Mouse (Mus musculus): ENCODE measurements around the gene Ttll7.

Ttll7 gene

DNA sequence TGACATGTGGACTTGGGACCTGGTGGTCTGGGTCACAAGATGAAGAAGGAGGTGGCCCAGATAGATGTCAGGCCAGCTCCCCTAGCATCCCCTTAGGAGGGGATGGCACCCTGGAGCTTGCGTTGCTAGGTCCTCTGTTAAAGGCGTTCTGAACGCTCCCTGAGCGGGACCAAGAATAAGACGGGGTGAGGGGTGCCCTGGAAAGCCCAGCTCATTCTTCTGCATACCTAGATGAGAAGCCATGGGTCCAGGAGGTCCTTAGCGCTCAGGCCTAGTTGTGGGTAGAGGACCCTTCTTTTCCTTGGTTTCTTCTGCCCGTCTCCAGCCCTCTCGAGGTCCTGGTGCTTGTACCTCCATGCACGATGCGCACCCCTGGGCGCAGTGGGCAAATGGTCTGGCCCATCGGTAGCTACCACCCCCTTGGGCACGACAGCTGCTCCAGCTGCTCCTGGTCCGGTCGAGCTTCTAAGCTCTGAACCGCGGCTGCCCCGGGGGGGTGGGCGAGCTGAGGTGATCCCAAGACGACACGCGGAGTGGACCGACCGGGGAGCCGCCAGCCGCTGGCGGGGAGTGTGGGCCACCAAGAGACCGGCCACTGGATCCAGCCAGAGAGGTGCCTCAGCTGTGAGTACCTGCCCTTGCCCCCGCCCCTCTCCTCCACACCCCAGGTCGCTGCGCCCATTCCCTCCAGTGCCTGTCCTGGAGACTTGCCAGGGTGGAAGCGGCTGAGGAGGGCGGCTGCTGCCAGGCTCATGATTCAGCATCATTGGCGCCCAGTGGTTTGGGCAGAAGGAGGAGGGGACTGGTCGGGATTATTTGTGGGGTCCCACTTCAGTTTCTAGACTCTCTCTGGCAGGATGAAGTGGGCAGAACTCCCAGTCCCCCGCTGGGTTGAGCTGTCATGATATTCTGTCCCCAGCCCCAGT is at the start of gene Ttll7:
Gene Ttll7 (plus strand): TSS at position 402 of the 926 bp plus-strand sequence.
- Histone ChIP-seq H3K36me3 (ENCODE audit: insufficient read depth, low read length) (no peaks in the 10 kb centered on the region), H3K4me3 (replicated peaks; ENCODE audit: low read length) (peak within 1 kb of the TSS; percentile 84), H3K27me3 (ENCODE audit: insufficient read depth, low read length) (peaks cover 10% of the 10 kb centered on the region), H3K9me3 (ENCODE audit: low read length) (no peaks in the 10 kb centered on the region), H3K4me1 (replicated peaks; ENCODE audit: low read depth, low read length) (peaks cover 10% of the 10 kb centered on the region)
- no peak for TF ChIP-seq CTCF (conservative IDR thresholded peaks at IDR 0.05; ENCODE audit: low read length)
- TF ChIP-seq NANOG (IDR thresholded peaks at IDR 0.05; ENCODE audit: borderline replicate concordance, low read length), result no peak
- TF ChIP-seq POU5F1 (IDR thresholded peaks at IDR 0.05; ENCODE audit: borderline replicate concordance, low read length), result no peak

DNA sequence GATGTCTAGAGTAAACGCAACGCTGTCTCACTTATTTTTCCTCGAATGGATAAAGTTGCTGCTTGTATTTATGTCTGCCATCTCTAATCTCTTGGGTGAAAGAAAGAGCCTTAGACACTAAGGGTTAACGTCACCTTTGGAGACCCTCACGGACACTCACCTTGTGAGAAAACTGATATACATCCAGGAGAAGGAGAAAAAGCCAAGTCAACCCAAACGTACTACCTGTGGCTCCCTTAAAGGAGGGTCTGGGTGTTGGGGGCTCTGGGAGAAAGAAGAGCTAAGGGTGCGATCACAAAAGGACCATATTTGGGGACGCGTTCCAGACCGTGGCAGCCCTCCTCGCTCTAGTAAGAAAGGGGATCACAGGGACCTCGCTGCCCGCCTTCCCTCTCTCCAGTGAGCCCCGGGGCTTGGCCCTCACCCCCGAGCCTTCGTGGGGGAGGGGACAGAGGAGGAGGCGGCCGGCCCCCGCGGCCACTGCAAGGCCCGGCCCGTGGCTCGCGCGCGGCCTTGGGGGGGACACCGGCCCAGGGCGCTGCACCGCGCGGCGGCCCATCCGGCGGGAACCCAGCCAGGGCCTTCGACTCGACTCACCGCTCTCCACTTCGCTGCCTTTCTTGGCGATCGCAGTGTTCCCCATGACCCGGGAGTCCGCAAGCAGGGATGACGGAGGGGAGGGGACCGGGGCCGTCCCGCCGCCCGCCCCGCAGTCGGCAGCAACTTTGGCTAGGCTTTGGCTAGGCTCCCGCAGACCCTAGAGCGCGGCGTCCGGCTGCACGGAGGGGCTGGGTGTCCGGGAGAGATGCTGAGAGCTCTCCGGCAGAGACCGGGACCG is 39.9 kb upstream of the Ttll7 start:
- no peak for TF ChIP-seq NANOG (IDR thresholded peaks at IDR 0.05; ENCODE audit: borderline replicate concordance, low read length)
- no peak for TF ChIP-seq CTCF (conservative IDR thresholded peaks at IDR 0.05; ENCODE audit: low read length)
- no peak for TF ChIP-seq POU5F1 (IDR thresholded peaks at IDR 0.05; ENCODE audit: borderline replicate concordance, low read length)
- Histone ChIP-seq H3K4me1 (replicated peaks; ENCODE audit: low read depth, low read length) (peaks cover 12% of the 10 kb centered on the region; the same call in 1 of the 2 replicates), H3K27me3 (ENCODE audit: insufficient read depth, low read length) (no peaks in the 10 kb centered on the region), H3K9me3 (ENCODE audit: low read length) (no peaks in the 10 kb centered on the region), H3K36me3 (ENCODE audit: insufficient read depth, low read length) (no peaks in the 10 kb centered on the region), H3K4me3 (replicated peaks; ENCODE audit: low read length) (peak overlapping the region; percentile 95)

DNA sequence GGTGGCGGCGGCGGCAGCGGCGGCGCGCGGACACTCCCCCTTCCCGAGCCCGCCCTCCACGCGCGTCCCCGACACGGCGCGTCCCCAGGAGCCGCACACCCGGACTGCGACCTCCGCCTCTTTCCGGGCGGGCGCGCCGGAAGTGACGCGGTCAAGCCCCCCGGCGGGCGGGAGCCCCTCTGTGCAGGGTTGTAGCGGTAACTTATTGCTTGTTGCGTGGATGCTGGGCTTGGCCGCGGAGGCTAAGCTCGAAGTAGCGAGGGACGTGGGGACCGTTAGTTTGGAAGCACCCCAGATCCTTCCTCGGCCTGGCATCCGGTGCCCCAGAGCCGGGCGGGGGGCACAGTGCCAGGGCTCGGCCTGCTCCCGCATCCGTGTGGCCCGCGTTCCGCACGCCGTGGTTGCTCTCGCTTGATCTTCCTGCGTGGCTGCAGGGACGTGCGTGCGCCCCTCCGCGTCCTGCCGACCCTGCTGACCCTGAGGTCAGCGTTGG is 39.2 kb upstream of the Ttll7 start, which contains the start of gene Prkacb:
Gene Prkacb (minus strand): TSS at position 90 of the 493 bp plus-strand sequence.
- Histone ChIP-seq H3K9me3 (ENCODE audit: low read length) (no peaks in the 10 kb centered on the region), H3K4me3 (replicated peaks; ENCODE audit: low read length) (peak within 1 kb of the TSS; percentile 95), H3K27me3 (ENCODE audit: insufficient read depth, low read length) (no peaks in the 10 kb centered on the region), H3K36me3 (ENCODE audit: insufficient read depth, low read length) (no peaks in the 10 kb centered on the region), H3K4me1 (replicated peaks; ENCODE audit: low read depth, low read length) (peaks cover 12% of the 10 kb centered on the region; the same call in 1 of the 2 replicates)
- no peak for TF ChIP-seq CTCF (conservative IDR thresholded peaks at IDR 0.05; ENCODE audit: low read length)
- no peak for TF ChIP-seq POU5F1 (IDR thresholded peaks at IDR 0.05; ENCODE audit: borderline replicate concordance, low read length)
- no peak for TF ChIP-seq NANOG (IDR thresholded peaks at IDR 0.05; ENCODE audit: borderline replicate concordance, low read length)

DNA sequence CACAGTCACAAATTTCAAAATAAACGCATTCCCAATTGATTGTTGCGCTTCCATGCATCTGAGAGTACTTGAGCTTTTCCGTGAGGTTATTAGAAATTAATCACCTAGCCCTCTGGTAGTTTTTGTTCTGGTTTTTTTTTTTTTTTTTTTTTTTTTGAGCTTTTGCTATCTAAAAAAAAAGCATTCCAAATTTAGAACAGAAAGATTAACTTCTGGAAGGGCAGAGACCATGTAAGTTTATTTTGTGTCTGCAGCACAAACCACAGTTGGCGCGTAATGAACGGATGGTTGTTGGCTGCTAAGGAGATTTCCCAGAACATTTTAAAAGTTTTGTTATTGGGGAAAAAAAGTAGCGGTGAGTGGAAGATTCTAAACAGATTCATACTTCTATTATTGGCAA is 38.5 kb upstream of the Ttll7 start:
- H3K4me3 ChIP-seq (replicated peaks; ENCODE audit: low read length), result peak overlapping the region; percentile 95
- TF ChIP-seq POU5F1 (IDR thresholded peaks at IDR 0.05; ENCODE audit: borderline replicate concordance, low read length), result no peak
- TF ChIP-seq NANOG (IDR thresholded peaks at IDR 0.05; ENCODE audit: borderline replicate concordance, low read length), result no peak
- TF ChIP-seq CTCF (conservative IDR thresholded peaks at IDR 0.05; ENCODE audit: low read length), result no peak
- no peaks in the 10 kb centered on the region for H3K9me3 ChIP-seq (ENCODE audit: low read length)
- H3K4me1 ChIP-seq (replicated peaks; ENCODE audit: low read depth, low read length), result peaks cover 12% of the 10 kb centered on the region; the same call in 1 of the 2 replicates
- H3K36me3 ChIP-seq (ENCODE audit: insufficient read depth, low read length), result no peaks in the 10 kb centered on the region
- no peaks in the 10 kb centered on the region for H3K27me3 ChIP-seq (ENCODE audit: insufficient read depth, low read length)

DNA sequence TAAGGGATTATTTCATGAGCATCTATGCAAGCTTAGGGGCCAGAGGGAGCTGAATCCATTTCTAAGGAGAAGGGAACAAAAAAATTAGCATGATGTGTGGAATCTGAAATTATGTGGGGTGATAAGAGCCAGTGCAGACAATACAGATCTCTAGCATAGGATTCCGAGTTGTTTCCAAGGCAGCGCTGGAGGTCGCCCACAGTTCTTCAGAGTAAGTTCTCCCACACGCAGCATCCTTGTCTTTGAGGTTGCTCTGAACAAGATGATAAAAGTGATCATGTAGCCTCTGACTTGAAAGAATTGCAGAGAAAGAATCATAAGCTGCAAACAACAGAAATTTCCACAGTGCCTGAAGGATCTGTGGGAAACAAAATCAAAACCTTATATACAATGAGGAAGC is 31.4 kb upstream of the Ttll7 start:
- TF ChIP-seq CTCF (conservative IDR thresholded peaks at IDR 0.05; ENCODE audit: low read length), result no peak
- TF ChIP-seq NANOG (IDR thresholded peaks at IDR 0.05; ENCODE audit: borderline replicate concordance, low read length), result no peak
- TF ChIP-seq POU5F1 (IDR thresholded peaks at IDR 0.05; ENCODE audit: borderline replicate concordance, low read length), result no peak
- Histone ChIP-seq H3K4me3 (replicated peaks; ENCODE audit: low read length) (no peak overlapping the region), H3K4me1 (replicated peaks; ENCODE audit: low read depth, low read length) (no peaks in the 10 kb centered on the region), H3K9me3 (ENCODE audit: low read length) (no peaks in the 10 kb centered on the region), H3K27me3 (ENCODE audit: insufficient read depth, low read length) (no peaks in the 10 kb centered on the region), H3K36me3 (ENCODE audit: insufficient read depth, low read length) (no peaks in the 10 kb centered on the region)

DNA sequence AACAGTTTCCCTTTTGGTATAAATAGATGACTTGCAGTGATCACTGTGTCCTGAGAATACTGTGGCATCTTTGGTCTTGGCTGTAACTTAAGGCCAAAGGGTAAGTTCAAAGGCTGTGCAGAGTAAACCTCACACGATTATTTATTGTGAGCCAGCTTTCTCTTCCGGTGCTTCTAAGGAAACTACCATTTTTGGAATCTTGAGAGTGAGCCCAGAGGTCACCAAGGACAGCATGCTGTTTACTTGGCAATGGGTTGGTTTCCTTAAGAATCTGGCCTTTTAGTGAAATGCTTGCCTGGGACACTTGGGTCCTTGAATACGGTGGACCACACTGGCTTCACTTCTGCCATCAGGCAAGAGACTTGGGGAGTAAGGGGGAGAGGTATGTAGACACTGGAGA is 9.4 kb upstream of the Ttll7 start:
- H3K36me3 ChIP-seq (ENCODE audit: insufficient read depth, low read length), result no peaks in the 10 kb centered on the region
- no peaks in the 10 kb centered on the region for H3K9me3 ChIP-seq (ENCODE audit: low read length)
- H3K4me3 ChIP-seq (replicated peaks; ENCODE audit: low read length), result no peak overlapping the region
- H3K4me1 ChIP-seq (replicated peaks; ENCODE audit: low read depth, low read length), result no peaks in the 10 kb centered on the region
- TF ChIP-seq NANOG (IDR thresholded peaks at IDR 0.05; ENCODE audit: borderline replicate concordance, low read length) (no peak), CTCF (conservative IDR thresholded peaks at IDR 0.05; ENCODE audit: low read length) (no peak), POU5F1 (IDR thresholded peaks at IDR 0.05; ENCODE audit: borderline replicate concordance, low read length) (no peak)
- no peaks in the 10 kb centered on the region for H3K27me3 ChIP-seq (ENCODE audit: insufficient read depth, low read length)

DNA sequence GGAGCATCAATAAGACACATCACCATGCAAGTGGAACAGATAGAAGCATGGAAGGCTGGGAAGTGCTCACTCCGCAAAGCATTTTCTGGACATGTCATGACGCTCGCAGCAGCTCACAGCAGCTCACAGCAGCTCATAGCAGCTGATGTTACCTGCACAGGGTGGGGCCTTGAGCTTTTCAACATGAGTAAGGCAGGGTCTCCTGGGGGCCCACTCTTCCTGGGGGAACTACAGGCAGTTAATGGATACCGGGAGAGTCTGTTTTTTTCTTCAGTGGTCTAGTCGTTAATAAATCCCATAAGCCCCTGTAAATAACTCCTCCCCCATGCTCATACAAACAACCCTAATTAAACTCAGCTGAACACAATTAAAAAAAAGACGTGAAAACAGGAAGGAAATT is 8.7 kb upstream of the Ttll7 start:
- H3K4me3 ChIP-seq (replicated peaks; ENCODE audit: low read length), result no peak overlapping the region
- H3K9me3 ChIP-seq (ENCODE audit: low read length), result no peaks in the 10 kb centered on the region
- H3K27me3 ChIP-seq (ENCODE audit: insufficient read depth, low read length), result no peaks in the 10 kb centered on the region
- no peak for TF ChIP-seq NANOG (IDR thresholded peaks at IDR 0.05; ENCODE audit: borderline replicate concordance, low read length)
- no peak for TF ChIP-seq CTCF (conservative IDR thresholded peaks at IDR 0.05; ENCODE audit: low read length)
- TF ChIP-seq POU5F1 (IDR thresholded peaks at IDR 0.05; ENCODE audit: borderline replicate concordance, low read length), result no peak
- H3K4me1 ChIP-seq (replicated peaks; ENCODE audit: low read depth, low read length), result no peaks in the 10 kb centered on the region
- H3K36me3 ChIP-seq (ENCODE audit: insufficient read depth, low read length), result no peaks in the 10 kb centered on the region

DNA sequence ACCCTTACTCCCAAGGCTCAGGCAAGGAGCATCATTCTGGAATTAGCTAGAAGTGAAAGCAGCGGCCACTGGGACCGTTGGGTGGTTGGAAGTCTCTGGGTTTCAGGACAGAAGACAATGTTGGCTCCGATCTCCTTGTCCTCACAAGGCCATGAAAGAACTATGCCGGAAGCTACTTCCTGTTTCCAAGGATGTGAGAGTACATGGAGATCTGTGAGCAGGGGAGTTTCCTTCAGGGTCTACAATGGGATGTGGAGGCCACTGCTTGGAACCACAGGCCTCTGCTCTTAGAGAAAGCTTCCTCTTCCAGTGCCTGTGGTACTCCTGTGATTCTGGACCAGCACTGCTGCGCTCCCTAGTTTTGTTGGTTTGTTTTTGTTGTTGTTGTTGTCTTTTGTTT is 5.9 kb upstream of the Ttll7 start:
- no peak for TF ChIP-seq NANOG (IDR thresholded peaks at IDR 0.05; ENCODE audit: borderline replicate concordance, low read length)
- TF ChIP-seq POU5F1 (IDR thresholded peaks at IDR 0.05; ENCODE audit: borderline replicate concordance, low read length), result no peak
- no peak for TF ChIP-seq CTCF (conservative IDR thresholded peaks at IDR 0.05; ENCODE audit: low read length)
- Histone ChIP-seq H3K27me3 (ENCODE audit: insufficient read depth, low read length) (no peaks in the 10 kb centered on the region), H3K4me3 (replicated peaks; ENCODE audit: low read length) (no peak overlapping the region), H3K9me3 (ENCODE audit: low read length) (no peaks in the 10 kb centered on the region), H3K4me1 (replicated peaks; ENCODE audit: low read depth, low read length) (no peaks in the 10 kb centered on the region), H3K36me3 (ENCODE audit: insufficient read depth, low read length) (no peaks in the 10 kb centered on the region)
